Mouse (Mus musculus): ENCODE results near the gene Eva1c.

Eva1c gene

GRCm38 (mm10) chr16:90826041-90826440, 478 bp upstream of the Eva1c start:
- no peak for DNase-seq (ENCODE audit: low spot score)

GRCm38 (mm10) chr16:90827498-90827897, 979 bp downstream of the Eva1c start:
- DNase-seq (ENCODE audit: low spot score): no peak

GRCm38 (mm10) chr16:90829136-90829535, 2.6 kb downstream of the Eva1c start:
- no peak for DNase-seq (ENCODE audit: low spot score)

GRCm38 (mm10) chr16:90829894-90830685, 3.6 kb downstream of the Eva1c start:
- peak; percentile 66 for DNase-seq (ENCODE audit: low spot score)

- DNase-seq (ENCODE audit: low spot score): peak; percentile 47
Observed at GRCm38 (mm10) chr16:90830686-90831439, 4.3 kb downstream of the Eva1c start.

- no peak for DNase-seq (ENCODE audit: low spot score)
Observed at GRCm38 (mm10) chr16:90831676-90832075, 5.2 kb downstream of the Eva1c start.

- no peak for DNase-seq (ENCODE audit: low spot score)
Observed at GRCm38 (mm10) chr16:90832495-90832894, 6.0 kb downstream of the Eva1c start.

- no peak for DNase-seq (ENCODE audit: low spot score)
Observed at GRCm38 (mm10) chr16:90833041-90833791, 6.7 kb downstream of the Eva1c start.

- DNase-seq (ENCODE audit: low spot score): no peak
Observed at GRCm38 (mm10) chr16:90837431-90837830, 10.9 kb downstream of the Eva1c start.

GRCm38 (mm10) chr16:90842164-90842563, 15.6 kb downstream of the Eva1c start:
- no peak for DNase-seq (ENCODE audit: low spot score)

GRCm38 (mm10) chr16:90845038-90845437, 18.5 kb downstream of the Eva1c start:
- DNase-seq (ENCODE audit: low spot score): no peak

- DNase-seq (ENCODE audit: low spot score): no peak
Observed at GRCm38 (mm10) chr16:90845591-90845990, 19.1 kb downstream of the Eva1c start.

GRCm38 (mm10) chr16:90848697-90849096, 22.2 kb downstream of the Eva1c start:
- no peak for DNase-seq (ENCODE audit: low spot score)

- no peak for DNase-seq (ENCODE audit: low spot score)
Observed at GRCm38 (mm10) chr16:90849262-90849661, 22.7 kb downstream of the Eva1c start.

- no peak for DNase-seq (ENCODE audit: low spot score)
Observed at GRCm38 (mm10) chr16:90850881-90851280, 24.4 kb downstream of the Eva1c start.

- DNase-seq (ENCODE audit: low spot score): no peak
Observed at GRCm38 (mm10) chr16:90851621-90852334, 25.3 kb downstream of the Eva1c start.

- no peak for DNase-seq (ENCODE audit: low spot score)
Observed at GRCm38 (mm10) chr16:90856552-90857200, 30.2 kb downstream of the Eva1c start.

GRCm38 (mm10) chr16:90858206-90858605, 31.7 kb downstream of the Eva1c start:
- no peak for DNase-seq (ENCODE audit: low spot score)

- DNase-seq (ENCODE audit: low spot score): no peak
Observed at GRCm38 (mm10) chr16:90863036-90863435, 36.5 kb downstream of the Eva1c start.

GRCm38 (mm10) chr16:90863468-90864046, 37.0 kb downstream of the Eva1c start:
- no peak for DNase-seq (ENCODE audit: low spot score)

GRCm38 (mm10) chr16:90864693-90865092, 38.2 kb downstream of the Eva1c start:
- no peak for DNase-seq (ENCODE audit: low spot score)
